Mouse (Mus musculus): ENCODE data around the gene Gm20897.
"Not testable (repeated sequence)": the region's sequence is repeated elsewhere in the genome, so short reads cannot be mapped to it uniquely, and the experiment has no call there.

The Gm20897 gene

DNA sequence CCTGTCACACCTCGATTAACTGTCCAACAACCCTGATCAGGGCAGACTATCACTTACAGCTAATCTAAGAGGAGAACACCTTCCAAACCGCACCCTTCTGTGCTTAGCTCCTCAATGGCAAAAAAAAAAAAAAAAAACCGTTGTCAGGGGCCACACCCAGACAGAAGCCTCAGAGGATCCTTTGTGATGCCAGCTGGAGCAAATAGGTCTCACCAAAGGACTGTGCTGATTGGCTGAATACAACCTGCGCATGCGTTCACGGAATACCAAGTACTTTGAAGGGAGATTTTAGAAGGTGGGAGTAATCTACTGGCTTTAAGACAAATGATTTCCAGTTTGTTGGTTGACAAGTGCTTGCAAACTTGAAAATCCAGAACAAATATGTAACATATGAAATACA lies at the start of gene Gm20897:
TSS of gene Gm20897 (minus strand) at position 101 of the 400 bp plus-strand sequence.
- DNase-seq (ENCODE audit: low read depth, low spot score): not testable (repeated sequence)

All from telencephalon, adult 2 months (tissue).